Mouse (Mus musculus) heart, postnatal 36 days (tissue): Measurements from ENCODE around the gene Pitpnc1. TPM values are rescaled to one million over a fixed set of nuclear protein-coding genes. Genes with fewer than 3 reads are reported as not detected.
A peak's percentile ranks its signal among the peaks of the same experiment; 100 is the strongest.

Experiments used
- DNase-seq, 2 experiments: peaks; one replicate each; pipeline ENCODE4 v3.0.0; 2021 to 2022
- intact Hi-C: fragments of 180-260 bp; cut with DNase I; formaldehyde crosslinking; loops from one replicate; pipeline ENCODE4 v1.15.1; 2025
- total RNA-seq, 2 experiments: library from RNA; stranded (reverse); gene quantifications; 2 replicates each; pipeline ENCODE4 v1.2.3; 2021

Pitpnc1 gene
- total RNA-seq, 2 experiments from 2014 or later, result 60.7 to 68.4 TPM

DNA sequence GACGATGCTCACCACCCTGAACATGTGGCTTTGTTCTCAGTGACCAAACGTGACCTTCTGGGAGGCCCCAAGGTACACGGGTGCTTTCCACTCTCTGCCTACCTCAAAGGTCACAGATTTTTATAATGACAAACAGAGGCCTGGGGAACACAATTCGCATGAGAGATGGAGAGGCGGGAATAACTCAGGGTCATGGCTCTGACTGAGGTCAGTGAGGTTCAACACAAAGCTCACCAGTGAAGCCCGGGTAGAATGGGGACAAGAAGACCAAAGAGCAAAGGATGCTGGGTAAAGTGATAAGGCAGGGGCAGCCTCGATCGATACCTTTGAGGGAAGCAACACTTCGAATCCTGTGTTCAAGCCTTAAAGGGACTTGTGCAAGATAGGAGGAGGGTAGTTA is 206.7 kb downstream of the Pitpnc1 start:
- DNase-seq, result no peak
- intact Hi-C loops, result loop anchor here (2.0 kb wide), 1 partner anchor 49 kb away; no protein-coding TSS in a partner anchor

DNA sequence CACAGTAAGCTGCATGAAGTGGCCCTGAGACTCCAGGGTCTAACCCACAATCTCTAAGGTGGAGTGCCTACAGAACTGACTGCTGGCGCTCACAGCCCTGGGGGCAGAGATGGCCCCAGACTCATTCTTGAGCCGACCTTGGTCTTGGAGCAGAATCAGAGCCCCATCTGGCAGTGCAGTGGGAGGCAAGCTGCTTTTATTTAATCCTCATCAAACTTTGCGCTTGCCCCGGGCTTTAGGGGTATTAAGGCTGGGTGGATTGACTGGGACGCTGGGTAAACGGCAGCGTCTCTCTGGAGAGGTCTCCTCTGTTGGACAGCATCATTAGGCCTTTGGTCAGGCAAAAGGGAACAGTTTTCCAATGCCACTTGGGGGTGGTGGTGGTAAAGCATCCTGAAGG is 211.1 kb downstream of the Pitpnc1 start:
- intact Hi-C loops, result no loop called here
- DNase-seq, result no peak

DNA sequence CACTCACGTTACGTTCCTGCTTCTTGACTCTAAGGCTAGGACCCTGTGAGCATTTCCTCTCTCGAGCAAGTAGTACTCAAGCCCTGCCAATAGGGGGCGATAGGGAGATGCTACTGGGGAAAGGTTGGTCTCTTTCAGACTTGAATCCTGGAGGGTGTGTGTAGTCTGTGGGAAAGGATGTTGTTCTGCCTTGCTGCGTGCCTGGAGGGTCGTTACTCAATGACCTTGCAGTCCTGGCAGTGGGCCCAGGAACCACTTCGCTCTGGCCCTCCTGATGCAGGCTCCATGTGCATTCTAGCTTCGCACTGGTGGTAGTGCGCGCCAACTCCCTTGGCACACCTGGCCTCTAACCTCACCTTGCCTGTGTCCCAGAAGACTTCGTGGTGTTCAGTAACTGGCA is 215.3 kb downstream of the Pitpnc1 start:
- intact Hi-C loops, result no loop called here
- peak; percentile 51 to 64 for DNase-seq

DNA sequence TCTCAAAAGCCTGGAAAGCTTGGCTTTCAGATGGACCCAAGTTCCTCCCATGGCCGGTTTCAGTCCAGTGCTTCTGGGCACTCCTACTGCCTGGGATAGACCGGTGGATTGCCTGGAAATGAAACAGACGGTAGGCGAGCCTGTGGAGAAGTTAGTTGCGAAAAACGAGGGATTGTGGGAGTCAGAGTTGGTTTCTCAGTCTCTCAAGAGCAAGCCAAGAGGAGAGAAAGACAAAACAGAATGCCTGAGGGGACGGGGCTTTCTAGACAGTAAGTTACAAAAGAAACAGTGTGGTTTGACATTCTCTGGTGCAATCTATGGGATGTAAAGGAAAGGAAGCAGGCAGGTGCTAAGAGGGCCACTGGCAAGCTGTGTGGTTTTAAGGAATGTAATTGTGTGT is 216.3 kb downstream of the Pitpnc1 start:
- intact Hi-C loops, result no loop called here
- DNase-seq, result no peak

DNA sequence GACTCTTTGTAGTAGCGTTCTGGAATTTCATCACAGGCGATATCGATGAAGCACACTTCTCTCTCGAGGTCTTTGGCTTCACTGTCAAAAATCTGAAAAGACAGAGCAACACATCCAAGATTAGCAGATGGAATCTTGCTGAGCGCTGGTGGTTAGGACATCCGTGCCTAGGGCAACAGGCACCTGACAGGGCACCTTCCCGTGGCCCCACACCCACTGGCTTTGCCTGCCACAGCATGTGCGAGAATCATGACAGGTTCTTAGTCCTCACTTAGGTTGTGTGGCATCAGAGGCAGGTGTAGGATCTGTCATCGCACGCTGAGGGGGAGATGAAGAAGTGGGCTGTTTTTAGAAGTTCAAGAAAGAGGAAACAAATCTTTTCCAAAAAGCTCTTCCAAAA is 218.5 kb downstream of the Pitpnc1 start:
- DNase-seq, result no peak
- intact Hi-C loops, result no loop called here

DNA sequence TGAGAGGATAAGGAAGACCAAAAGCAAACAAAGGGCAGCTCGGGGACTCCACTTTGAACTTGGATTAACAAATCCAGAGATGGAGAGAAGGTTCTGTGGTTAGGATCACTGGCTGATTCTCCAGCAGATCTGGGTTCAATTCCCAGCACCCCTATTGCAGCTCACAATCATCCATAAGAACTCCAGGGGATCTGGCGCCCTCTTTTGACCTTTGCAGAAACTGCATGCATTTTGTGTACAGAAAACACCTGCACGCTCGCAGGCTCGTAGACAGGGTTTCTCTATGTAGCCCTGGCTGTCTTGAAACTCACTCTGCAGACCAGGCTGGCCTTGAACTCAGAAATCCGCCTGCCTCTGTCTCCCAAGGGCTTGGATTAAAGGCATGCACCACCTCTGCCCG is 219.0 kb downstream of the Pitpnc1 start:
- intact Hi-C loops, result no loop called here

DNA sequence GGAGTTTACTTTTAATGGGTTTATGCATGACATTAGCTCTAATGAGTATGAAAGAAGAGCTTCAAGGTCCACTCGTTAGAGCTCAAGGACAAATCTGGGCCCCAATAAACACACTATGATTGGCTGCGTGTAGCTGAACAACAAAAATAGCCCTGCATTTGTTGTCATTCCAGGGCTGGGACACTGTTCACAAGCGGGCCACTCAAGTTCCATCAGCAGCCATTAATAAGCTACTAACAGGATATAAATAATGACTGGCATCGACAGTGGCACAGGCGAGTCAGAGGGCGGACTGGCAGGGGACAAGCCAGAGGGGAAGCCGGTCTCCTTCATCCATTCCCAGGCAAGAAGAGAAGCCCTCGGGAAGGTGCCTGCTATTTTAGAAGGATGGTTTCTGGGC is 219.6 kb downstream of the Pitpnc1 start:
- DNase-seq, result peak in 1 of 2 experiments; percentile 24
- intact Hi-C loops, result no loop called here

More for the DNA sequence above, 219.0 kb downstream of the Pitpnc1 start:
- DNase-seq, result no peak

DNA sequence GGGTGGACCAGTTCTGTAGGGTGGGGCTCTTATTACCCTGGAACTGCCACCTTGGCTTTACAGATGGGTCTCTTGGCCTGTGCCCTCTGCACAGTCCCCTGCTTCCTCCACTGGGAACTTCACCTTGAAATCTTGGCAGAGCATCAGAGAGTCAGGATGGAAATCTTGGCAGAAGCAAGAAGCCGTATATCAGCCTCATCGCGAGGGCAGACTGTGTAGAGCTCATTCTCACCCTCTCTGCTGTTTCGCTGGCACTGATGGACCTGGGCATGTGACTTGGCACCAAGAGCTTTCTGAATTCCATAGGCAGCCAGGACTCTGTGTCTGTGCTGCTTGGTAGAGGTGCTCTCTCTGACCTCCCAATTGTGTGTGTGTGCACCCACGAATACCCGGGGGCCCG is 221.7 kb downstream of the Pitpnc1 start:
- peak; percentile 45 to 53 for DNase-seq
- intact Hi-C loops, result loop anchor here (2.0 kb wide), 1 partner anchor 20 kb away; no protein-coding TSS in a partner anchor

DNA sequence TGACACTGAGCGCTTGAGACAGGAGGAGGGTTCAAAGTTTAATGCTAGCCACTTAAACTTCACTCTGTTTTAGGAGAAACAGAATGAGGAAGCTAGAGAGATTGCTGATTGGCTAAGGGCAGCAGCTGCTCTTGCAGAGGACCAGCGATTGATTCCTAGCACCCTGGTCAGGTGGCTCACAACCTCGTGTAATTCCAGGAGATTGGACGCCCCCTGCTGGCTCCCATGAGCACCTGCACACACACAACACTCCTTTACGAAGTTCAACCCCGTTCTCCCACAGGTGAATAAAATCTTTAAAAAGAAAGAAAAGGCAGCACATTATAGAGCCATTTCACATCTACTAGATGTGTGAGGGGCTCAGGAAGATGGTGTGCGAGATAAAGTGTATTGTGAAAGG is 224.8 kb downstream of the Pitpnc1 start:
- no peak for DNase-seq
- intact Hi-C loops, result no loop called here

DNA sequence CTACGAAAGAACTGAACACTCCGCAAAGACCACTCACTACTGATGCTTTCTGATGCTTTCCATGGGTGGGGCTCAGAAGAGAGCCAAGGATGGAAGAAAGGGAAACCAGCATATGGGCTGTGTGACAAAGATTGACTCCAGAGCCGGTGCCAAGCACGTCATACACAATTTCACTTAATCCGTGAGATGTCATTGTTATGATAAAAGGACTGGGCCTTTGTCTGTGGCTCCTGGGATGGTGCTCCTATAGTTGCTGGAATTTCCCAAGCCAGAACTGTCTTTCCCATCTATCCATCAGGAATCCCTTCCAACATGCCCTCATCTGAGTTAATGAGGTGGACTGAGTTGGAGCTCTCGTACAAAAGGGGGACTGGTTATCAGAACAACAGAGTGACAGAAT is 227.4 kb downstream of the Pitpnc1 start:
- no peak for DNase-seq
- intact Hi-C loops, result no loop called here

DNA sequence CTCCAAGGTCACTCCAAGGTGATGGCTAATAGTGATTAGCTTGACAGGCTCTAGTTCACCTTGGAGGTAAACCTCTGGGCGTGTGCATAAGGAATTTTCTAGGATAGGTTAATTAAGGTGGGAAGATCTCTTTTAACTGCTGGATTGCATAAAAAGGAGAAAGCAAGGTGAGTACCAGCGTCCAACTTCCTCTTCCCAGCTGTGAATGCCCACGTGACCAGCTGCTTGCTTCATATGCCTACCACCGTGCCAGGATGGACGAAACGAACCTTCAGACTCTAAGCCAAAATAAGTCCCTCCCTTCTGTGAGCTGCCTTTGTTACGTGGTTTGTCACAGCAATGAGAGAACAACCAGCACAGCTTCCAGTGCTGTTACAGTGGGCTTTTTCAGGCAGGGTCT is 228.8 kb downstream of the Pitpnc1 start:
- intact Hi-C loops, result no loop called here
- no peak for DNase-seq

DNA sequence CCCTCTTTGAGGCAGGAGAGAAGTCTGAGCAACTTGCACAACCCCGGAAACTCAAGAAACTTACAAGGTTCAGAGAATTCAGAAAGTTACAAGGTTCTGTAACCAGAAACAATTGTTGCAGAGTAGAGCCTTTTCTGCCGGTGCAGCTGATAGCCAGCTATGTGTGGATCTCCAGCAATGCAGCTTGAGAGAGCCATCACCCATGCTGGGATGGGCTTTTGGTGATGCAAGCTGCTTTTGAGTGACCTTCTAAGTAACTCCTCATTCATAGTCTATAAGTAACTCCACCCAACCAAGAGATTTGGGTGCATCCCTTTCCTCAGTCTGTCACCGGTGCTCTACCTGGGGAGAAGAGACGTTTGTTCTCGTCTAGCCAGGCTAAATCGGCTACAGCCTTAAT is 232.0 kb downstream of the Pitpnc1 start:
- no peak for DNase-seq
- intact Hi-C loops, result no loop called here

DNA sequence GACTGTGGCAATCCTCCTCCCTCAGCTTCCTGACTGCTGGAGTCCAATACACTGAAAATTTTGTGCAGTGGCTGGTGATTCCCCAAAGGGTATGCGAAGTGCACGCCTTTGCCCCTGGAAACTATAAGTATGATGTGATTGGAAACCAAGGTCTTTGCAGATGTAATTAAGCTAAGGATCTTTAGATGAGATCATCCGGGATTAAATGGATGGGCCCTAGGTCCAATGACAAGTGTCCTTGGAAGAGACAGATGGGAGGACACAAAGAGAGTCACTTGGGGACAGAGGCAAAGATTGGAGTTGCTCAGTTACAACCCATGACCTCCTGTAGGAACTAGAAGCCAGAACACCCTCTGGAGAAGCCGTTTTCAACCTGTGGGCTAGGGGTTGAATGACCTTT is 233.0 kb downstream of the Pitpnc1 start:
- no peak for DNase-seq
- intact Hi-C loops, result no loop called here

DNA sequence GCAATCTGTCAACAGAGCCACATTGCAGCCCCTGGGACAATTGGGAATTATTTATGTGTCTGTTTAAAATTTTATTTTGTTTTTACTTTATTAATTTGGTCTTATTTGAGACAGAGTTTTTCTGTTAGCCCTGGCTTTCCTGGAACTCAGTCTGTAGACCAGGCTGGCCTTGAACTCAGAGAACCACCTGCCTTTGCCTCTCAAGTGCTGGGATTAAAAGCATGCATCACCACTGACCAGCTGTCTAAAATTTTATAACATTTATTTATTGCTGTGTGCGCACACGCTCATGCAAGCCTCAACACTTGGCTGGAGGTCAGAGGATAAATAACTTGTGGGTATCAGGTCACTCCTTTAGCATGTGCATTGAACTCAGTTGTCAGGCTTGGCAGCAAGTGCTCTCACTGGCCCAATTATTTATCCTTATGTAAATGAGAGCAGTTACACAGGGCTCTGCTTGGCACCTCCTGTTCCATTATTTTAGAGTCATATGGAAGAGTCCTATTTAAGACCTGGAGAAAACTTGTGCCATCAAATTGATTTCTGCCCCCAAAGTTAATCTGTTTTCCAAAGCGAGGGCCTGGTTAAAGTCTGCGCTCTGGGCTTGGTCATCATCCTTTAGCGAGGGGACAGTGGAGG is 237.1 kb downstream of the Pitpnc1 start:
- intact Hi-C loops, result no loop called here
- DNase-seq, result no peak

DNA sequence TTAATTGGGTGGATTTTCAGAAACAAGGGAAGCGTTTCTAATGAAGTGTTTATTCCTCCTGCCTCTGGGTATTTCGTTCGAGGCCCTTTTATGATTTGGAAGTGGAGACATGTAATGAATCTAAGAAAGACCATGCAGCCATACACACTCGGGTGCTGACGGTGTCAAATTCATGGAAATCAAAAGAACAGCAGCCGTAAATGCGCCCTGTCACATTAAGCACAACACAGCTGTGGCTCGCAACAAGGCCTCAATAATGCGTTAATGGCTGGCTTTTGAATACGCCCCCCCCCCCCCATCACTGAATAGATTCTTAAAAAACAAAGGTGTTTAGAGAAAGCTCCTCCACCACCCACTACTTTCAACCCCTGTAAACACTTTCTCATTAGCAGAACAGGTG is 240.4 kb downstream of the Pitpnc1 start:
- intact Hi-C loops, result no loop called here
- no peak for DNase-seq

DNA sequence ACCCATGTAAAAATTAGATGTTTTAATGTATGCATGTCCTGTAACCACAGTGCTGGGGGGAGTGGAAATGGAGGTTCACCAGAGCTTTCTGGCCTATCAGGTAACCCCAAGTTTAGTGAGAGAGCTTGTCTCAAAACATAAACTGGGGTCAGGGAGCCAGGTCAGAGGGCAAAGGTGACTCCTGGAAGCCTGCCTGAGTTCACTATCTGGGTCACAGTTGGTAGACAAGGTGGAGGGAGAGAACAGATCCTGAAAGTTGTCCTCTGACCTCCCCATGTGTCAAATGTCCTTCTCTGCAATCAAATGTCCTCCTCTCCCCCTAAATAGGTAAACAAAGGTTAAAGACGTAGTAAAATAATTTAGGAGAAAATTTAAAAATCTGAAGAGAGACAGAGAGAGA is 244.1 kb downstream of the Pitpnc1 start:
- DNase-seq, result no peak
- intact Hi-C loops, result no loop called here

DNA sequence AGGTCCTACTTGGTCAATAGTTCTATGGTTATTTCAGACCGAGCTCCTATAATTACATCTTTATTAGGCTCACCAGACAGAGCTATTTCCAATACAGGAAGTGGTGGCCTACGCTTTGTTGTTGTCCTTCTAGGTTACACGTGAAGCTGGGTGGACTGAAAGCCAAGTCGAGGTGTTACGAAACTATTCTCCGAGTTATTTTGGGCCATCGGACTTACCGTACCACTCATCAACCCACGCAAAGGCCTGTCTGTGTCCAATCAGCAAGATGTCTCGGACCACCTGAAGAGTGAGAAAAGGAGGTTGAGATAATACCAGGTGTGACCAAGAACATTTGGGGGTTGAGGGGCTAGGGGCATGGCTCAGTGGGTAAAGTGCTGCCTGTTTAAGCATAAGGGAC is 244.5 kb downstream of the Pitpnc1 start:
- intact Hi-C loops, result no loop called here
- peak; percentile 46 to 53 for DNase-seq

DNA sequence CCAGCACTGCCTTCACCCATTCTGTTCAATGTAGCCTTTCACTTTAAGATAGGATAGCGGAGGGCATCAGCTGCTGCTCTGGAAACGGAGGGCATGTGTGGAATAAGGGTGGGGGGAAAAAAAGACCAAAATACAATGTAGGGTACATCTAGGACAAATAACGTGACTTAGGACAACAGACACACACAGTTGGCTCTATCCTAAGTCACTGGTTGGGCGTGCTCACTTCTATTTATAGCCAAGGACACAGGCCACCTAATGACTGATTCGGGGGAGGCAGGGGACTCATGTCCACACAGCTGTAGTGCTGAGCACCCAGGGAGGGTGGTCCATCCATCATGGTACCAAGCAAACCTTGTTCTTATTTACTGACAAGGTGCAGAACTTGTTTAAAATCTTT is 245.2 kb downstream of the Pitpnc1 start:
- intact Hi-C loops, result no loop called here
- peak in 1 of 2 experiments; percentile 24 for DNase-seq

DNA sequence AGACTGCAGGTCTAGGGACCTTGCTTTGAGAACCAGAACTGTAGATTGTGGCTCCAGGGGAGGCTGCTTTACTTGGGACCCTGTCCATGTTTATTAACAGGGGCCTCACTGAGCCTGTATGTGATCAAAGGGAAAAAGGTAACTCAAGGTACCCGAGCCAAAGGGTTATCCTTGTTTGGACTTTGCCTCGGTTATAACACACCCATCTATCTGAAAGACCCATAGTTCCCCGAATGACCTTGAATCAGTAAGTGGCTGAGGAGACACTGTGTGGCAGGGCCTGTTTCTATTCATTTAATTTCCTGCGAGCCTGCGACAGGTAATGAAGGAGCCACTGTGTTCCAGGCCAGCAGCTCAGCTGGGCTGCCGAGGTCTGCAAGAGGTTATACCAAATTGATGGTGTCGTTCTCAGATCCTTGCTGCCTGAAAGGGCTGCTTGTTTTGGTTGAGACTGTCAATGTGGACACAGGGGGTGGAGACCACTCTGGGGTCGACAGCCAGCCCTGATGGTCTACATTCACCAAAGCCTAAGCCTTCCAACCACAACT is 246.8 kb downstream of the Pitpnc1 start:
- intact Hi-C loops, result no loop called here
- no peak for DNase-seq

DNA sequence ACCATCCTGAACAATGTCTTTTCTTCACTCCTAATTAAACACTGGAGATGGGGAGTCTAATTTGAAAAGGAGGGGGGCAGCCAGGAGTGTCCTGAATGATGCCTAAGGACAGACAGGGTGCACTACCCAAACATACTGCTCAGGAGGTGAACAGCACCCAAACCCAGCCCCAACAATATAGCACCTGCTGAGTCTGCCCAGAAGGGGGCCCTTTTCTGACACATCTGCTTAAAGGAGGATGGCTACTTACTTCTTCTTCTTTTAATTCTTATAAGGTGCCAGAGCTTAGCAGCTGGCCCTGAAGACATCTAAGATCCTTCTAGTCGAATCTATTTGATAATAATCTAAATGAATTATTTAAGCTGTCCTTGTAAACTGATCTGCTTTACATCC is 247.3 kb downstream of the Pitpnc1 start:
- DNase-seq, result no peak
- intact Hi-C loops, result no loop called here

DNA sequence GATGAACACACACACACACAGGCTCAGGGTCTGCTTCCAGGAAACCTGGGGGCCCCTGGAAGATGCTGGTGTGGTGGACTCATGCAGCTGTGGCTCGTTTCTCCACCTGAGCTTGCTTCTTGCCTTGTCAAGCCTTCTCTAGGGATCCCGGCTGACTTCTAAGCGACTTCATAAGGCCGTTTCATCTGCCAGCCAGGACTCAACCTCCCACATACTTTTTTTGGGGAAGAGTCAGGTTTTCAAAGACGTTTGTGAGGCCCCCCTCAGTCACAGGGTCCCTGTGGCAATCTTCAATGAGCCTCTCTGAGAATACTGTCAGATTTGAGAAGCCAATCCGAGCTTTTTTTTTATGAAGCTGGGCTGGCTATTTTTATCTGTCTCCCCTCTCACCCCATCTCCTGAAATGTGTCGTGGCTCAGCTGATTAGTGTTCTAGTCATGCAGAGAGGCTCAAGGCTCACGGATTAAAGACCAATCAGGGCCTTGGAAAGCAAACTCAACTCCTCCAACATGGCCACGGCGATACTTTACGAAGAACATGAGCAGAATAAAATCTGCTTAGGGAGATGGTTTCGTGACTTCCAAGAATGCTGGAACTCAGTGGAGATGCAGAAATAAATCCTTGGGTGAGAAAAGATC is 247.8 kb downstream of the Pitpnc1 start:
- intact Hi-C loops, result no loop called here
- no peak for DNase-seq

DNA sequence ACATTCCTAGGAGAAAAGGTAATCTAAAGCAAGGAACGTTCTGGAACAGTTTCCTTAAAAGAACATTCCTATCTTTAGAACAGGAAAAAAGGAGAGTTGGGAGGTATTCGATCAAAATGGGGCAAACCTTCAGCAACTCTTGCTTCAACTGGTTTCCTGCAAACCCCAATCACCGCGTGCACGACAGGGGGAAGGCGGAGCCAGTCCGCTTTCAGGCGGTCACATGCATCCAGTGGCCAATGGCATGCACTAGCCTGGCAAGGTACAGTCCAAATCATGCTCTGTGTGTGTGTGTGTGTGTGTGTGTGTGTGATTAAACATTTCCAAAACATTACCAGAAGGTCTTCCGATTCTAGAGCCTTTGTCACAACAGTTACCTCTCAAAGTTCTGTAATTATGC is 255.4 kb downstream of the Pitpnc1 start:
- DNase-seq, result no peak
- intact Hi-C loops, result loop anchor here (2.0 kb wide), 1 partner anchor 50 kb away; no protein-coding TSS in a partner anchor
